Mouse (Mus musculus) stomach, postnatal 0 days (tissue): ENCODE measurements around the gene Tanc1.

ENCODE experiments used
- CTCF ChIP-seq: IDR thresholded peaks from 2 replicates; pipeline ENCODE4 v1.5.1; 2016; ENCODE audit warnings: antibody characterized with exemption, low read depth, mild to moderate bottlenecking, moderate library complexity
- EP300 ChIP-seq: optimal IDR thresholded peaks from 2 replicates; pipeline ENCODE3; 2016; ENCODE audit warnings: antibody characterized with exemption

DNA sequence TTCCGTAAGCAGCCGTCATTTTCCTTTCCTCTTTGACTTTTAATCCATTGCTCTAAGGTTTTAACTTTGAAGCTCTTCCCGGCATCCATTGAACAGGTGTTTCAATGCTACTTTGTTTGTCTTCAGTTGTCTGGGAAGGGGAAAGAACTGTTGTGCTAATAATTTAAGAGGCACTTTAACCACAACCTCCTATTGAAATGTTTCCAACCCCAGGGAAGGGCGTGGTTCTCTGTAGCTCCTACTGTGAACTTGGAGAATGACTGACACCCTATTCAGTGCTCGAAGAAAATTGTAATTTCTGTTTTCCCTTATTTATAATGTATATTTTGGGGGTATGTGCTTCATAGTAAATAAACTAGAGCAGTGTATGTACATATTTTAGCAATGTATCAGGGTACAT, 168.4 kb downstream of the Tanc1 start:
- TF ChIP-seq CTCF (no peak), EP300 (no peak)
